Comparison of ENCODE assay signal across 16 mouse cellular contexts in the genomic region with DNA sequence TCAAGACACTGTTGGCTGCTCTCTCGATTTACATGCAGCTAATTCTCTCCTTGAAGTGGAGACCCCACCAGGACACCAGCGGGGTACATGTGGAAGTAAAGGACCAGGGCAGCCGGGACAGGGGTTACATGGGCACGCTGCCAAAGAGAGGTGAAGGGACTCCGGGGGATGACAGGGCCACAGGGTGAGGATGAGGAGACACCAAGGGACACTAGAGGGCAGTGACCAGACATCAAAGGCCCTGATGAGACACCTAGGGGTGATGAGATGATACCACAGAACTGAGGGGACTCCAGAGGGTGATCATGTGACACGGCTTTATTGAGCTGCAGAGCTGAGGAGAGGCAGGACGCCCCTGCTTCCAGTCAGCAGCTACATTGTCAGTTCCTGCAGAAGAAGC. TPM values are rescaled to one million over a fixed set of nuclear protein-coding genes. Genes with fewer than 3 reads are reported as not detected.
DNase-seq lines count a peak whose midpoint lies in the region; ATAC-seq and TF ChIP-seq lines count a peak whose summit lies in the region.
"Had no signal": no experiment of that assay in that cellular context is flagged by ENCODE, and none has a peak within 500 bp of the region (broad histone marks: within the 10 kb centered on the region; RNA-seq: fewer than 3 reads in every experiment).

No protein-coding gene starts in this region.

- H3K36me3 ChIP-seq in forebrain, embryonic 11.5 days (ENCODE audit: control insufficient read depth, insufficient read depth, low read length) = peaks cover 14% of the 10 kb centered on the region
- H3K36me3 ChIP-seq in forebrain, embryonic 16.5 days (ENCODE audit: control insufficient read depth, insufficient read depth) = peaks cover 17% of the 10 kb centered on the region
- H3K36me3 ChIP-seq in lung, postnatal 0 days (ENCODE audit: insufficient read depth, low read length) = peaks cover 32% of the 10 kb centered on the region
- peaks cover 83% of the 10 kb centered on the region for H3K36me3 ChIP-seq in hindbrain, embryonic 14.5 days (replicated peaks; ENCODE audit: control insufficient read depth, insufficient read depth)
- peaks cover 85% of the 10 kb centered on the region for H3K36me3 ChIP-seq in neural tube, embryonic 13.5 days

- no peak for ATAC-seq in forebrain, embryonic 11.5 days (replicated peaks; ENCODE audit: low FRiP score)
- no peak for ATAC-seq in forebrain, embryonic 16.5 days
- no peak for ATAC-seq in lung, postnatal 0 days
- ATAC-seq in hindbrain, embryonic 14.5 days (ENCODE audit: low FRiP score) = no peak
- 0 out of 2 replicates have a peak, but pooled peaks have one; percentile 2 for ATAC-seq in neural tube, embryonic 13.5 days (ENCODE audit: low read depth)

- H3K9ac ChIP-seq in forebrain, embryonic 11.5 days (ENCODE audit: low read length) = no peak overlapping the region
- H3K9ac ChIP-seq in forebrain, embryonic 16.5 days (replicated peaks; ENCODE audit: low read depth, low read length) = no peak overlapping the region
- no peak overlapping the region for H3K9ac ChIP-seq in lung, postnatal 0 days (replicated peaks; ENCODE audit: low read depth)
- no peak overlapping the region for H3K9ac ChIP-seq in hindbrain, embryonic 14.5 days
- H3K9ac ChIP-seq in neural tube, embryonic 13.5 days = no peak overlapping the region

- 88% methylated on average over 7 of the region's 7 CpGs for WGBS in forebrain, embryonic 11.5 days
- WGBS in forebrain, embryonic 16.5 days = 74% methylated on average over 7 of the region's 7 CpGs
- 74% methylated on average over 7 of the region's 7 CpGs for WGBS in lung, postnatal 0 days
- 66% methylated on average over 7 of the region's 7 CpGs for WGBS in hindbrain, embryonic 14.5 days
- WGBS in neural tube, embryonic 13.5 days = 64% methylated on average over 7 of the region's 7 CpGs

- peak; percentile 51 for DNase-seq in forebrain, embryonic 11.5 days (ENCODE audit: low spot score)
- DNase-seq in lung, postnatal 0 days (ENCODE audit: low spot score) = no peak
- DNase-seq in lung, postnatal 25 days (ENCODE audit: low spot score) = no peak
- peak; percentile 25 for DNase-seq in hindbrain, embryonic 14.5 days (ENCODE audit: low spot score)
- no peak for DNase-seq in adrenal gland, adult 18-20 months (ENCODE audit: low spot score in 2 of 2)
- no peak for DNase-seq in layer of hippocampus, postnatal 14 days (ENCODE audit: low spot score in 2 of 2)
- DNase-seq: gastrocnemius, postnatal 14 days; spleen, adult 18-20 months; thymus, adult 18-20 months had no signal

- no peak overlapping the region for H3K4me2 ChIP-seq in forebrain, embryonic 11.5 days (ENCODE audit: low read depth, low read length, severe bottlenecking)
- no peak overlapping the region for H3K4me2 ChIP-seq in forebrain, embryonic 16.5 days (ENCODE audit: low read length)
- no peak overlapping the region for H3K4me2 ChIP-seq in lung, postnatal 0 days (replicated peaks; ENCODE audit: low read depth, low read length)
- no peak overlapping the region for H3K4me2 ChIP-seq in hindbrain, embryonic 14.5 days (replicated peaks)
- no peak overlapping the region for H3K4me2 ChIP-seq in neural tube, embryonic 13.5 days

- TF ChIP-seq CTCF in lung, postnatal 0 days (IDR thresholded peaks at IDR 0.05) = 0 out of 2 replicates have a peak, but pooled peaks have one; percentile 8

- H3K4me1 ChIP-seq in forebrain, embryonic 11.5 days (replicated peaks; ENCODE audit: control insufficient read depth, insufficient read depth, low read length) = peaks cover 9% of the 10 kb centered on the region
- peaks cover 27% of the 10 kb centered on the region for H3K4me1 ChIP-seq in forebrain, embryonic 16.5 days (replicated peaks; ENCODE audit: control insufficient read depth, insufficient read depth, low read length)
- H3K4me1 ChIP-seq in lung, postnatal 0 days (ENCODE audit: insufficient read depth, low read depth, low read length) = no peaks in the 10 kb centered on the region; the same call in 1 of the 2 replicates
- H3K4me1 ChIP-seq in hindbrain, embryonic 14.5 days (replicated peaks; ENCODE audit: control insufficient read depth, insufficient read depth, low read length) = peaks cover 39% of the 10 kb centered on the region
- peaks cover 51% of the 10 kb centered on the region for H3K4me1 ChIP-seq in neural tube, embryonic 13.5 days (replicated peaks)

- no peaks in the 10 kb centered on the region for H3K9me3 ChIP-seq in forebrain, embryonic 11.5 days (ENCODE audit: control insufficient read depth, low read length)
- H3K9me3 ChIP-seq in forebrain, embryonic 16.5 days (ENCODE audit: control insufficient read depth, low read length) = no peaks in the 10 kb centered on the region
- H3K9me3 ChIP-seq in lung, postnatal 0 days (ENCODE audit: low read length) = no peaks in the 10 kb centered on the region
- H3K9me3 ChIP-seq in hindbrain, embryonic 14.5 days (ENCODE audit: control insufficient read depth, low read length) = no peaks in the 10 kb centered on the region
- no peaks in the 10 kb centered on the region for H3K9me3 ChIP-seq in neural tube, embryonic 13.5 days
- H3K9me3 ChIP-seq: megakaryocyte, embryonic 14.5 days had no signal

- H3K27ac ChIP-seq in forebrain, embryonic 11.5 days (ENCODE audit: low read depth, low read length) = no peak overlapping the region
- H3K27ac ChIP-seq in forebrain, embryonic 16.5 days (ENCODE audit: low read length) = no peak overlapping the region
- no peak overlapping the region for H3K27ac ChIP-seq in lung, postnatal 0 days (ENCODE audit: low read length)
- peak overlapping the region; percentile 78; the same call in 1 of the 2 replicates for H3K27ac ChIP-seq in hindbrain, embryonic 14.5 days
- peak overlapping the region; percentile 84 for H3K27ac ChIP-seq in neural tube, embryonic 13.5 days (replicated peaks)

- TF ChIP-seq EP300 in lung, postnatal 0 days (IDR thresholded peaks at IDR 0.05) = no peak

- no peak overlapping the region for H3K4me3 ChIP-seq in forebrain, embryonic 11.5 days (ENCODE audit: low read depth, low read length)
- no peak overlapping the region for H3K4me3 ChIP-seq in forebrain, embryonic 16.5 days (replicated peaks; ENCODE audit: low read length)
- no peak overlapping the region for H3K4me3 ChIP-seq in lung, postnatal 0 days (ENCODE audit: low read depth, low read length)
- H3K4me3 ChIP-seq in hindbrain, embryonic 14.5 days (replicated peaks; ENCODE audit: low read length) = no peak overlapping the region
- H3K4me3 ChIP-seq in neural tube, embryonic 13.5 days = no peak overlapping the region
- H3K4me3 ChIP-seq: megakaryocyte, embryonic 14.5 days had no signal

- H3K27me3 ChIP-seq in forebrain, embryonic 11.5 days (ENCODE audit: control insufficient read depth, insufficient read depth, low read length) = no peaks in the 10 kb centered on the region
- no peaks in the 10 kb centered on the region for H3K27me3 ChIP-seq in forebrain, embryonic 16.5 days (replicated peaks; ENCODE audit: control insufficient read depth, insufficient read depth, low read length)
- no peaks in the 10 kb centered on the region for H3K27me3 ChIP-seq in lung, postnatal 0 days (replicated peaks; ENCODE audit: insufficient read depth, low read length)
- H3K27me3 ChIP-seq in hindbrain, embryonic 14.5 days (ENCODE audit: control insufficient read depth, insufficient read depth, low read length) = no peaks in the 10 kb centered on the region
- no peaks in the 10 kb centered on the region for H3K27me3 ChIP-seq in neural tube, embryonic 13.5 days

RNA-seq across cellular contexts. Expression of gene Nacad, which starts 8.3 kb away (rescaled TPM):
- polyA plus RNA-seq in forebrain, embryonic 11.5 days (2014; fragmentation: Nextera tagmentation; extraction: Ambion mirVana) = 28.4 and 29.3 TPM in 2 replicates
- 62.5 and 71.1 TPM in 2 replicates for polyA plus RNA-seq in forebrain, embryonic 16.5 days (2015; fragmentation: Nextera tagmentation; extraction: Ambion mirVana)
- polyA plus RNA-seq in lung, postnatal 0 days (2015; fragmentation: Nextera tagmentation; extraction: Ambion mirVana) = 1.8 and 3.2 TPM in 2 replicates
- 75.2 and 75.9 TPM in 2 replicates for polyA plus RNA-seq in hindbrain, embryonic 14.5 days (2014; fragmentation: Nextera tagmentation; extraction: Ambion mirVana)
- polyA plus RNA-seq in neural tube, embryonic 13.5 days (2015; fragmentation: Nextera tagmentation; extraction: Ambion mirVana) = 103 and 110 TPM in 2 replicates
- 1 to 10 TPM; 1.6 to 1.9 TPM for total RNA-seq in adrenal gland, adult 18-20 months (2021)
- total RNA-seq in layer of hippocampus, postnatal 14 days (2021) = 10 to 100 TPM; 58.1 to 61.9 TPM

RNA-seq across cellular contexts. Expression of gene Tbrg4, which starts 28.3 kb away (rescaled TPM):
- 53.0 TPM in 2 replicates for polyA plus RNA-seq in forebrain, embryonic 11.5 days (2014; fragmentation: Nextera tagmentation; extraction: Ambion mirVana)
- polyA plus RNA-seq in forebrain, embryonic 16.5 days (2015; fragmentation: Nextera tagmentation; extraction: Ambion mirVana) = 28.2 and 32.2 TPM in 2 replicates
- 10.8 and 10.9 TPM in 2 replicates for polyA plus RNA-seq in lung, postnatal 0 days (2015; fragmentation: Nextera tagmentation; extraction: Ambion mirVana)
- polyA plus RNA-seq in hindbrain, embryonic 14.5 days (2014; fragmentation: Nextera tagmentation; extraction: Ambion mirVana) = 25.7 and 26.5 TPM in 2 replicates
- polyA plus RNA-seq in neural tube, embryonic 13.5 days (2015; fragmentation: Nextera tagmentation; extraction: Ambion mirVana) = 29.9 and 31.7 TPM in 2 replicates
- total RNA-seq in adrenal gland, adult 18-20 months (2021) = 10 to 100 TPM; 67.7 to 77.0 TPM
- total RNA-seq in layer of hippocampus, postnatal 14 days (2021) = 10 to 100 TPM; 47.2 to 52.5 TPM

RNA-seq across cellular contexts. Expression of gene Wap, which starts 40.9 kb away (rescaled TPM):
- not detected in 2 replicates for polyA plus RNA-seq in forebrain, embryonic 11.5 days (2014; fragmentation: Nextera tagmentation; extraction: Ambion mirVana)
- polyA plus RNA-seq in forebrain, embryonic 16.5 days (2015; fragmentation: Nextera tagmentation; extraction: Ambion mirVana) = not detected in 2 replicates
- 27.6 TPM in 1 of 2 replicates, not detected in the other for polyA plus RNA-seq in lung, postnatal 0 days (2015; fragmentation: Nextera tagmentation; extraction: Ambion mirVana)
- not detected in 2 replicates for polyA plus RNA-seq in hindbrain, embryonic 14.5 days (2014; fragmentation: Nextera tagmentation; extraction: Ambion mirVana)
- not detected in 2 replicates for polyA plus RNA-seq in neural tube, embryonic 13.5 days (2015; fragmentation: Nextera tagmentation; extraction: Ambion mirVana)
- not detected for total RNA-seq in adrenal gland, adult 18-20 months (2021)
- not detected for total RNA-seq in layer of hippocampus, postnatal 14 days (2021)
- total RNA-seq: gastrocnemius, postnatal 14 days had no signal
- polyA plus RNA-seq: erythroblast, embryonic 14.5 days; heart, embryonic 16.5 days; kidney, embryonic 14.5 days; liver, embryonic 16.5 days had no signal

RNA-seq across cellular contexts. Expression of gene Ccm2, which starts 50.8 kb away (rescaled TPM):
- 90.8 and 97.2 TPM in 2 replicates for polyA plus RNA-seq in forebrain, embryonic 11.5 days (2014; fragmentation: Nextera tagmentation; extraction: Ambion mirVana)
- 101 and 107 TPM in 2 replicates for polyA plus RNA-seq in forebrain, embryonic 16.5 days (2015; fragmentation: Nextera tagmentation; extraction: Ambion mirVana)
- polyA plus RNA-seq in lung, postnatal 0 days (2015; fragmentation: Nextera tagmentation; extraction: Ambion mirVana) = 58.7 and 62.4 TPM in 2 replicates
- 89.0 and 89.4 TPM in 2 replicates for polyA plus RNA-seq in hindbrain, embryonic 14.5 days (2014; fragmentation: Nextera tagmentation; extraction: Ambion mirVana)
- 95.1 and 99.8 TPM in 2 replicates for polyA plus RNA-seq in neural tube, embryonic 13.5 days (2015; fragmentation: Nextera tagmentation; extraction: Ambion mirVana)
- 10 to 100 TPM; 41.7 to 60.2 TPM for total RNA-seq in adrenal gland, adult 18-20 months (2021)
- 10 to 100 TPM; 51.8 to 54.5 TPM for total RNA-seq in layer of hippocampus, postnatal 14 days (2021)

Comparison
In these comparisons a context has a peak if more than half of its experiments do, and no peak if none do; other contexts are left out.
1. DNase-seq: peak in forebrain, embryonic 11.5 days (single experiment) and hindbrain, embryonic 14.5 days (single experiment); none in lung, postnatal 0 days (single experiment), lung, postnatal 25 days (single experiment), adrenal gland, adult 18-20 months (0 of 2) and layer of hippocampus, postnatal 14 days (0 of 2).
2. H3K27ac ChIP-seq: peak in hindbrain, embryonic 14.5 days (single experiment) and neural tube, embryonic 13.5 days (single experiment); none in forebrain, embryonic 11.5 days (single experiment), forebrain, embryonic 16.5 days (single experiment) and lung, postnatal 0 days (single experiment).